Mouse (Mus musculus): ENCODE results near the gene Ccl6.

Gene Ccl6

DNA sequence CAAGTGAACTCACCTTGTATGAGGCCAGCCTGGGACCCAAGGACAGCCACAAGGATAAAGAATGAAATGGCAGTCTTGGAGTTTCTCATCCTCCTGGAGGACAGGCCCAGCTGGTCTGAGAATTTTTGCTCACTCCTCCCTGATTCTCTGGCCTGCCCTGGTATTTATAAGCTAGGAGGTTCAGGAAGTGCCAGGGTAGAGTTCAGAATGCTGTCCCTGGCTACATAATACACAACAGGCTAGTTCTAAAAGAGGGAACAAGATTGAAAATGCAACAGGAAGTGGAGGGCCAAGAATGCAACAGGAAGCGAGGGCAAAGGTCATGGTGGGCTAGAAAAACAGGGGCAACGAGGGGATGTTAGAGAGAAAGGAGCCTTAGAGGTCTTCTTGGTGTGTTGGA, at the start of gene Ccl6:
TSS of gene Ccl6 (minus strand) at position 235 of the 400 bp plus-strand sequence.
- DNase-seq (ENCODE audit: low spot score in 2 of 2), result no peak

GRCm38 (mm10) chr11:83641216-83641615, 48.3 kb upstream of the Ccl6 start:
- no peak for DNase-seq (ENCODE audit: low spot score in 2 of 2)

- no peak for DNase-seq (ENCODE audit: low spot score in 2 of 2)
These were observed 47.3 kb upstream of the Ccl6 start for GRCm38 (mm10) chr11:83640141-83640540.

DNA sequence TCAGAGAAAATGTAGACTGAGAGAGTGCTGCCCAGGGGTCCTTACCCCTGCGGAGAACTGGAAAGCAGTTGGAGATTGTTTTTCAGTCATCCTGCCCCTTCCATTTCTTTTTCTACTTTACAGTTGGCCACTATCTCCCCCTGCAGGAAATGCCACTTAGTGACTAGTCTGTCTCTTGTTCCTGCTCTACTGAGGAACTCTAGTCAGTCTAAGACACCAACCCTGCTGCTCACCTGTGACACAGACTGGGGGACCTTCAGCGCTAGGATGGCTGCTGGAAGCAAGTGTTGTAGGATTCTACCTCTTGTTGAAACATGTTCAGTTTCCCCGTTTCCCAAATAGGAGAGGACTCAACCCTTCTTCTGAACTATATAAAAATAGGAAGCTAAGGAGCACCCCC, 46.6 kb upstream of the Ccl6 start:
- DNase-seq (ENCODE audit: low spot score in 2 of 2), result no peak

- no peak for DNase-seq (ENCODE audit: low spot score in 2 of 2)
These were observed 46.0 kb upstream of the Ccl6 start for GRCm38 (mm10) chr11:83638934-83639333.

GRCm38 (mm10) chr11:83636742-83637235, 43.9 kb upstream of the Ccl6 start:
- DNase-seq (ENCODE audit: low spot score in 2 of 2), result no peak

GRCm38 (mm10) chr11:83634898-83635297, 42.0 kb upstream of the Ccl6 start:
- no peak for DNase-seq (ENCODE audit: low spot score in 2 of 2)

DNA sequence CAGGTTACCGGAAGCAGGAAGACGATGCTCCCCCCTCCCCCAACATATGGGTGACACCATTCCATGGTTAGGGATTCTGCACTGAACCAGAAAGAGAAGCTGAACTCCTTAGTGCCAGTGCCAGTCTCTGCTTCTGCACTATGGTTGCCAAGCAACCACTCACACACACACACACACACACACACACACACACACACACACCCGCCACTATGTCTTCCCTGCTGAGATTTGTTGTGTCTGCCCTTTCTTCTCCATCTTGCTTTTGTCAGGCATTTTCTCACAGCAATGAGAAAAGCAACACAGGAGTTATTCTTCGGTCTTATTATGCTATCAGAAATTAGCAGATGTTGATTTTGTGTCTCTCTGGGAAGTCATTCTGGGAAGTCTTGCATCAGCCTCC, 41.5 kb upstream of the Ccl6 start:
- DNase-seq (ENCODE audit: low spot score in 2 of 2), result no peak

DNA sequence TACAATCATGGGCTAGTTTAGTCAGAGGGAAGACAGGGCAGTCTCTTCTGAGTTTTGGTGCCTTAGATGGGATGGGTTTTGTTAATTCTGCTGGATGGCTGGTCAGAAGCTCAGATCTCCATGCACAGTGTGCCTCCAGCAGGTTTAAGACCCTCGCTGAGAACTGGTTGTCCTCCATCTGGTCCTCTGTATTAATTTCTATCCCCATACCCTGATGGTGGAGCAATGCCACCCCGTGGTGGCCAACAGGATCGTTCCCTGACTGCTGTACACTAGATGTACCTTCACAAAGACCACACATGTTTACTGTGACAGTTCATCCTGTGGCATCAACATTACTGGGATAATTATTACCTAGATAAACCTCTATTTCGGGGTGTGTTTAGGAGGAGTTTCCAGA, 39.9 kb upstream of the Ccl6 start:
- no peak for DNase-seq (ENCODE audit: low spot score in 2 of 2)

DNA sequence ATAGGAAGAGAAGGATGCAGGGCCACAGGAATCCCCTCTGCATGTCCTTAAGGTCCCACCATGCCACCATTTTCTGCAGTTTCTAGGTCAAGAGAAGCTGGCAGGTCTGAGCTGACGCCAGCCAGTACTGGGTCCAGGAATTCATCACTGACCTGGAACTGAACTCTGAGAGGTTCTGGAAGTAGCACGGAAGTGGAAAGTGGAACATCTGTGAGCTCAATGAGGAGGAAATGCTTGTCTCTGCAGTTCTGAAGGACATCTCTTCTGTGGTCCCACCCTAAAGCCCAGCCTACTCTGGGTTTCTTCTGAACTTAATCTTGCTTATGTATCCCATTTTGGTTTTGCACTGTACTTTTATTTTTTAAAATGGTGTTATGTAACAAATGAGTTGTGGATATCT, 38.2 kb upstream of the Ccl6 start:
- DNase-seq (ENCODE audit: low spot score in 2 of 2), result no peak

DNA sequence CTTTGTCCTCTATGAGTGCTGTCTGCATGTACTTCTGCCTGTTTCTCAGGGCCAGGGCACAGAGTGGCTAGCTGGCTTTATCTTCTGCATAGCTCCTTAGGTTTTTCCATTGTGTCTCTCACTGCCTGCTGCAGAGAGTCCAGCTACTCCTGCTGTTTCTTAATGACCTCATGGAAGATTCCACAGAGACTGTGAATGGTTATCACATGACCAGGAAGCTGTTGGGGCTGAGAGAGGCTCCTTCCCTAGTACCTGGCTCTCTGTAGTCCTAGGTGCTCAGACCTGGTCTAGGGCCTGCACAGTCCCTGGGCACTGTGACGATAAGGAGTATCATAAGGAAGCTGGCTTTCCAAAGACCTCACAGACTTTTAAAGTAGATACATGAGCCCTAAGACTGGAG, 37.7 kb upstream of the Ccl6 start:
- no peak for DNase-seq (ENCODE audit: low spot score in 2 of 2)

DNA sequence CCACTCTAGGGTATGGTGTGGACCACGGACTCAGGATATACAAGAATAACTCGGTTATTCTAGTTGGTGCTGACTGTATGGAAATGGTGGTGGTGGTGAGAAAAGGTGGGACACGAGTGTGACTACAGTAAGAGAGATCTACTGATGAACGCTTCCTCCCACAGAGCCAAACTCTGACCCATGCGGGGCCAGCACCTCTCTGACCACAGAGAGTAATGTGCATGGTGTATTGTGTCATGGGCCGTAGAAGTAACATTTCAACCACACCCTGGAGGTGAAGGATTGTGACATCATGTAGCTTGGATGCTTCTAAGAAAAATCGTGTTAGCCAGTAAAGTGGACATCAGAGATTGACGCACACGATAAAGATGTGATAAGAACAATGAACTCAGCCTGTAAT, 35.9 kb upstream of the Ccl6 start:
- DNase-seq (ENCODE audit: low spot score in 2 of 2), result no peak

GRCm38 (mm10) chr11:83623586-83623985, 30.7 kb upstream of the Ccl6 start:
- no peak for DNase-seq (ENCODE audit: low spot score in 2 of 2)

DNA sequence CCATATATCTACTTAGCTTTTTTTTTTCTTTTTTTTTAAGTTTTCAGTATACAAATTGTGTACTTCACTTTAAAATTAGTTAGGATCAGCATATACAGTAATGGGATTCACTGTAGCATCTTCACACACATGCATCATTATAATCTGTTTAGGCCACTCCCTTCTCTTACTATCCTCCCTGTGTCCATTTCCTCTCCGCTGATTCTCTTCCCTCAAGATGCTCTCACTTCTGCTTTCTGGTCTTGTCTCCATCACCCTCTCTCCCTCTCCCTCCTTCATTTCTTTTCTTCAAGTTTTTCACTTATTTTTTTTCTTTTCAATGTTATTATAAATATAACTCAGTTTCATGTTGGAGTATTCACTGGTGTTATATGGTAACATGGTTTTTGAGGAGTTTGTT, 26.1 kb upstream of the Ccl6 start:
- no peak for DNase-seq (ENCODE audit: low spot score in 2 of 2)

GRCm38 (mm10) chr11:83618238-83618637, 25.4 kb upstream of the Ccl6 start:
- DNase-seq (ENCODE audit: low spot score in 2 of 2), result no peak

DNA sequence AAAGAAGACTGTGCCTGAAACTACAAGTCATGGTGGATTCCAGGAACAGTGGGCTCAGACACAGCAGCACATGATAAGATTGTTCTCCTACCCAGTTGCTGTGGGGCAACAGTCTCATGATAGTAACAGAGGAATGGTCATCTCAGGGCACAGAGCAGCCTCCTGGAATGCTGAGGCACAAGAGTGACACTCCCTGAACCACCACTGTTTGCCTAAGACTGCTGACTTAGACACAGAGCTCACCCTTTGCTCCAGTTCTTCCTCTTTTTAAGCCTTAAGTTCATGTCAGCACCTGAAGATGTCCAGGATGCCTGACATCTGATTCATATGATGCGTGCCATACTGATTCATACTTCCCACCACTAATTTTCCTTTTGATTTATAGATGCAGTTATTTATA, 23.7 kb upstream of the Ccl6 start:
- DNase-seq (ENCODE audit: low spot score in 2 of 2), result no peak

DNA sequence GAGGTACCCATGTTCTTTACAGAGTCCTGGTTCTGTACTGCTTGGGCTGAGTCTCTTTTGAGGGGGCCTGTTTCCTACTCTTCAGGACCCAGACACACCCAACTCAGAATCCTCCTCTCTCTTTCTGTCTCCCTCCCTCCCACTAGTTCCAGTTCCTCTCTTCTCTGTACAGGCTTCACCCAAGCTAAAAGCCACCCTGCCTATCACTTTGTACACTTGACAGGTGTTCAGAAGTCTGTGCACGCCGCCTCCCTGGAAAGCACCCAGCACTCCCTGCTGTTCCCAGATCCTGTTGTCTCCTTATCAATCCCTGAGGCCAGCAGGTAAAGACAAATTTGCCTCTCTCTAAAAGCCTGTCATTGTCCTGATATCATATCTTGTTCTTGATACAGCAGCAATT, 18.0 kb upstream of the Ccl6 start:
- no peak for DNase-seq (ENCODE audit: low spot score in 2 of 2)

DNA sequence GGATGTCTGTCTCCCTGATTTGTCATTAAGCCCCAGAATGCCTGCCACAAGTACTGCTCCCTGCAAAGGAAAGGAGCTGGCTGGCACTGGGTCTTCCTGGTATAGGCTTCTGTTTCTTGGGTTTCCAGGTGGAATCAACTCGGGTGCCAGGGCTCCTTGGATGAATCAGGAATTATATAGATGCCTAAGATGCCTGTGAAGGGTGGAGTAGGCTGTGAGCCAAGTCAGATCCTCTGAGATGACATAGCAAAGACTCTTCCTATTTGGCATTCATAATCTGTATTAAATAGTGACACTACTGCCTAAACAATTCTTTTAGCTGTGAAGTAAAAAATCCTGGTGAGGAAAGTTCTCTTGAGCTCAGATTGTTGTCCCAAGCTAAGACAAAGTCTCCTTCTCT, 13.5 kb upstream of the Ccl6 start:
- no peak for DNase-seq (ENCODE audit: low spot score in 2 of 2)

DNA sequence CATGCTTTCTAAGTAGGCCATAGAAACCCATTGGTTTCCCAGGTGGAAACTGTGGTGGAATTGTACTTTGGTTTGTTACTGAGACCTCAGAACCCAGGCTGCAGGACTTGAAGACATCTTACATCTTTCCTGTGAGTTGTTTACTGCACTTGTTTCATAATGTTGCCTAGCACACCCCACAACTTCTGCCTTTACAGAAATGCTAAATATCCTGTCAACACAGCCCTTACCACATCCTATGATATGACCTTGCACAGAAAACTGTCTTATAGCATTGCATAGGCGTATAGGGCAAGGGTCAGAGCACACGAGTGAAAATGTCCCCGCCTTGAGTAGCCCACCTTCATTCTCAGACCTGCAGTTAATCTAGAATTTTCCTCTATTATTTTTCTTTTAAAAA, 12.6 kb upstream of the Ccl6 start:
- no peak for DNase-seq (ENCODE audit: low spot score in 2 of 2)

- no peak for DNase-seq (ENCODE audit: low spot score in 2 of 2)
These were observed 11.8 kb upstream of the Ccl6 start for GRCm38 (mm10) chr11:83604698-83605097.

DNA sequence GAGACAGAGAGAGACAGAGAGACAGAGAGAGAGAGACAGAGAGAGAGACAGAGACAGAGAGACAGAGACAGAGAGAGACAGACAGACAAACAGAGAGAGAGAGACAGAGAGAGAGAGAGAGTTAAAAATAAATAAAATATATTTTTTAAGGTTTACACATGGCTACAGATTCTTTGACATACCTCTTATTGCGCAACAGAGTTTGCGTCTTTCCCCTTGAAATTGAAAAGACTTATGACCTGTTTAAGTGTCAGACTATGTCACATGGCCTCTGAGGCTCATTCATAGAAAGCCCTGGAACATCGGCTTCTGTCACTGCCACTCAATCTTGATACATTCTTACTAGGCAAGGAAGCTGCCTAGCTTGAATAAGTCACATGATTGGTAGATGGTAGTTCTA, 10.5 kb upstream of the Ccl6 start:
- no peak for DNase-seq (ENCODE audit: low spot score in 2 of 2)

- DNase-seq (ENCODE audit: low spot score in 2 of 2), result no peak
These were observed 7.7 kb upstream of the Ccl6 start for GRCm38 (mm10) chr11:83600576-83600975.

- no peak for DNase-seq (ENCODE audit: low spot score in 2 of 2)
These were observed 6.1 kb upstream of the Ccl6 start for GRCm38 (mm10) chr11:83598991-83599390.

- no peak for DNase-seq (ENCODE audit: low spot score in 2 of 2)
These were observed 5.4 kb upstream of the Ccl6 start for GRCm38 (mm10) chr11:83598207-83598837.
